Mouse (Mus musculus) forebrain, embryonic 13.5 days (tissue): ENCODE data around the gene Podn. TPM values are rescaled to one million over a fixed set of nuclear protein-coding genes. Genes with fewer than 3 reads are reported as not detected.

Experiments
- ATAC-seq: fragments of 200-750 bp; cut with Nextera tagmentation; 2 replicates; pipeline ENCODE4 v1.8.0; 2017
- H3K27ac ChIP-seq: fragments of 300-500 bp; sonication (generic); 2 replicates; pipeline ENCODE4 v1.5.1; 2015; ENCODE audit warnings: inconsistent platforms, mild to moderate bottlenecking, moderate library complexity
- H3K27me3 ChIP-seq: fragments of 300-500 bp; sonication (generic); 2 replicates; pipeline ENCODE4 v1.6.1; 2015; ENCODE audit warnings: mild to moderate bottlenecking, inconsistent platforms
- H3K36me3 ChIP-seq: fragments of 300-500 bp; sonication (generic); 2 replicates; pipeline ENCODE4 v1.6.1; 2015; ENCODE audit warnings: mild to moderate bottlenecking, inconsistent platforms; ENCODE audit not compliant: poor library complexity, severe bottlenecking
- H3K4me1 ChIP-seq: fragments of 300-500 bp; sonication (generic); 2 replicates; pipeline ENCODE4 v1.6.1; 2015; ENCODE audit warnings: inconsistent platforms
- H3K4me2 ChIP-seq: fragments of 300-500 bp; sonication (generic); 2 replicates; pipeline ENCODE4 v1.6.1; 2015; ENCODE audit warnings: inconsistent platforms, mild to moderate bottlenecking, moderate library complexity
- H3K4me3 ChIP-seq: fragments of 300-500 bp; sonication (generic); 2 replicates; pipeline ENCODE4 v1.5.1; 2015; ENCODE audit warnings: mild to moderate bottlenecking, inconsistent platforms
- H3K9ac ChIP-seq: fragments of 300-500 bp; sonication (generic); 2 replicates; pipeline ENCODE4 v1.6.1; 2015; ENCODE audit warnings: mild to moderate bottlenecking, inconsistent platforms
- H3K9me3 ChIP-seq: fragments of 300-500 bp; sonication (generic); replicated peaks from 2 replicates; pipeline ENCODE4 v1.6.1; 2016; ENCODE audit warnings: inconsistent platforms
- WGBS: fragments of 180-500 bp; shearing (Covaris S2); methylation state at CpG from one replicate; pipeline ENCODE4 v1.1.7; 2015; 5-methylcytosine and 5-hydroxymethylcytosine counted together
- polyA plus RNA-seq: library from polyadenylated mRNA; unstranded; fragments of >200 nt; fragmentation: Nextera tagmentation; extraction: Ambion mirVana; gene quantifications from 2 replicates; pipeline ENCODE4 v1.2.1, GENCODE M21; 2015

Gene Podn
- polyA plus RNA-seq, 1 experiment from 2014 or later: 0.27 TPM

GRCm38 (mm10) chr4:108072086-108072485 lies 24.2 kb downstream of the Podn start:
- Histone ChIP-seq H3K4me2 (no peak overlapping the region), H3K36me3 (peaks cover 11% of the 10 kb centered on the region; the same call in 1 of the 2 replicates), H3K9me3 (no peaks in the 10 kb centered on the region), H3K4me3 (no peak overlapping the region), H3K27me3 (no peaks in the 10 kb centered on the region), H3K4me1 (peaks cover 17% of the 10 kb centered on the region), H3K9ac (no peak overlapping the region), H3K27ac (no peak overlapping the region)
- no peak for ATAC-seq
- WGBS: 96% methylated on average over 3 of the region's 3 CpGs

DNA sequence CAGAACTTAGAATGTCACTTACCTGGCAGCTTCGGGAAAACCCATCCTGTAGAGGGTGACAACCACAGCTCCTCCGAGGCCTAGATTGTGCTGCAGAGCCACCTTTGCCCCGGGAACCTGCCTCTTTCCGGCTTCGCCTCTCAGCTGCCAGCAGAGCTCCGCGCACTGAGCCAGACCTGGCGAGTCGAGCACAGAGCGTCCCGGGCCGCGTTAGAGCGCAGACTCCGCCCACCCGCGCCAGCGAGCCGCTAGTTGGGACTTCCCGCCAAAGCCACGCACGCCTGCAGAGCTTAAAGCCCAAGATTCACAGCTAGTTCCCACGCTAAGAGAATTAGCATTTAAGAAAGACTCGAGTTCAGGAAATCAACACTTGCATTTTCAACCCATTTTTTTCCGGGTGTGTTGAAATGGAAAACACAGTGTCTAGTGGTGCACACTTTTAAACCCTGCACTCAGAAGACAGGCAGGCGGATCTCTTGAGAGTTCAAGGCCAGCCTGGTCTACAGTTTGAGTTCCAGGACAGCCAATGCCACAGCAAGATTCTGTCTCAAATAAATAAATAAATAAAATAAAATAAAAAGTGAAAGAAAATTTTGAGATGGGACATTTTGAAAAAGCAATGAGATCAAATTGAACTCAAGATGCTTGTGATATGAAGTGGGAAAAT lies 24.9 kb downstream of the Podn start:
- no peak overlapping the region for H3K27ac ChIP-seq
- no peaks in the 10 kb centered on the region for H3K27me3 ChIP-seq

GRCm38 (mm10) chr4:108070723-108071122 lies 25.5 kb downstream of the Podn start:
- peaks cover 18% of the 10 kb centered on the region for H3K36me3 ChIP-seq
- WGBS: 7% methylated on average over 8 of the region's 8 CpGs
- peak overlapping the region; percentile 93 for H3K4me2 ChIP-seq
- peak overlapping the region; percentile 70 for H3K9ac ChIP-seq
- H3K4me1 ChIP-seq: peaks cover 17% of the 10 kb centered on the region
- H3K27ac ChIP-seq: no peak overlapping the region
- H3K9me3 ChIP-seq: no peaks in the 10 kb centered on the region
- H3K27me3 ChIP-seq: no peaks in the 10 kb centered on the region
- ATAC-seq: no peak
- peak overlapping the region; percentile 52 for H3K4me3 ChIP-seq

More for the DNA sequence above, 24.9 kb downstream of the Podn start:
- ATAC-seq: peak; percentile 99
- Histone ChIP-seq H3K4me3 (peak overlapping the region; percentile 52), H3K4me1 (peaks cover 17% of the 10 kb centered on the region), H3K36me3 (peaks cover 12% of the 10 kb centered on the region), H3K9ac (peak overlapping the region; percentile 70), H3K9me3 (no peaks in the 10 kb centered on the region), H3K4me2 (peak overlapping the region; percentile 93)
- 3% methylated on average over 26 of the region's 26 CpGs for WGBS

DNA sequence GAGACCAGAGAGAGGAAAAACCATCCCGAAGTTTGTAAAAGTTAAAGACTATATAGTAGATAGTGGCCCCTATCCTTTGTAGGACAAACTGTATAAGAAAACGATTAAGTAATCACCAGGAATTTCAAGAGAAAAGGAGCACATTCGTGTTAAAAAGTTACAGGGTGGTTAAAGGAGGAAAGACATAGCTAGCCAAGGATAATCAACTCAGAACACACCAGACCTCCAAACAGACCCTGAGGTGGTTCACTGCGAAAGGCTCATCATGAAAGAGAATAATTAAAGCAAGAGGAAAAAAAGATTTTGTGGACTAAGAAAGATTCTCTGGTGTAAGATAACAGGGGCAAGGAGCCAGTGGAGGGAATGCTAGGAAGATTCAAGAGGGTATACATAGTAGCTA lies 26.0 kb downstream of the Podn start:
- H3K9ac ChIP-seq: peak overlapping the region; percentile 70
- peak overlapping the region; percentile 93 for H3K4me2 ChIP-seq
- peaks cover 23% of the 10 kb centered on the region for H3K36me3 ChIP-seq
- H3K4me1 ChIP-seq: peaks cover 17% of the 10 kb centered on the region
- H3K27ac ChIP-seq: no peak overlapping the region
- no peaks in the 10 kb centered on the region for H3K27me3 ChIP-seq
- ATAC-seq: no peak
- peak overlapping the region; percentile 52 for H3K4me3 ChIP-seq
- no peaks in the 10 kb centered on the region for H3K9me3 ChIP-seq
- WGBS: 69% methylated on average over 4 of the region's 4 CpGs

DNA sequence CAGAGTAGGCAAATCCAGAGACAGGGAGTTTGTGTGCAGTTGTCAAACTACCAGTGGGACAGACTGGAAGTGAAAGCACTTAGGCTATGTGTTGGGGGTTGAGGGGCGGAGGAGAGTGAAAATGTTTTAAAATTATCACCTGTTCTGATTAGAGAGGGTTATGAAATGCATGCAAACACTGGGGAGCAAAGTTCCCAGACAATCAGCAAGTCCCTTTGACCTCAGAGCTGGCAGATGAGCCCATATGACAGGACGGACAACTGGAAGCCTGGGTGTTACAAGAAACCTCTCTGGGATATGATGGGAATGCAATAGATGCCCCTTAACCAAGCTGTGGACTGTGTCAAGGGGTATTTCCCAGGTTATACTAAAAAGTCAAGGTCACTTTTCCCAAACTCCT lies 28.2 kb downstream of the Podn start:
- Histone ChIP-seq H3K36me3 (peaks cover 38% of the 10 kb centered on the region), H3K4me1 (peaks cover 17% of the 10 kb centered on the region), H3K9me3 (no peaks in the 10 kb centered on the region), H3K4me2 (no peak overlapping the region), H3K9ac (no peak overlapping the region), H3K27ac (no peak overlapping the region), H3K27me3 (no peaks in the 10 kb centered on the region), H3K4me3 (no peak overlapping the region)
- no peak for ATAC-seq
- 95% methylated on average over 2 of the region's 2 CpGs for WGBS

- H3K4me3 ChIP-seq: no peak overlapping the region
- H3K36me3 ChIP-seq: peaks cover 46% of the 10 kb centered on the region
- no peaks in the 10 kb centered on the region for H3K27me3 ChIP-seq
- no peak overlapping the region for H3K4me2 ChIP-seq
- H3K9ac ChIP-seq: no peak overlapping the region
- H3K27ac ChIP-seq: no peak overlapping the region
- no peak for ATAC-seq
- WGBS: 92% methylated on average over 7 of the region's 7 CpGs
- peaks cover 17% of the 10 kb centered on the region for H3K4me1 ChIP-seq
- H3K9me3 ChIP-seq: no peaks in the 10 kb centered on the region
Measured at GRCm38 (mm10) chr4:108067261-108067660, 29.0 kb downstream of the Podn start.

DNA sequence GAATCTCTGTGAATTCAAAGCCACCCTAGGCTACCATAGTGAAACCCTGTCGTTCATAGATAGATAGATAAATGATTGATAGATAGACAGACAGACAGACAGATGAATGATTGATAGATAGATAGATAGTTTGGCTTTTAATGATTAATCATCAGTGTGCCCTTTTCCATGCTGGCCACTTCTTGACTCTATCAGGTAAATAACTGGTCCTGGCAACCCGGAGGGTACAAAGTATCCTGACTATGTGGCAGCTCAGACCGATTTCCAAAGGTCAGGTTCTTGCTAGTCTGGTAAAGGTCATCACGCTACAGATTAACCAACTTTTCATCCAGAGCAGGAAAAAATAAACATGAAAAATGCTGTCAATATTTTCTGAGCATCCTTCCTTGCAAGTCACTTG lies 29.7 kb downstream of the Podn start:
- no peaks in the 10 kb centered on the region for H3K9me3 ChIP-seq
- no peaks in the 10 kb centered on the region for H3K27me3 ChIP-seq
- WGBS: 92% methylated on average over 4 of the region's 4 CpGs
- no peak overlapping the region for H3K9ac ChIP-seq
- H3K36me3 ChIP-seq: peaks cover 49% of the 10 kb centered on the region
- no peak overlapping the region for H3K4me3 ChIP-seq
- H3K4me1 ChIP-seq: peaks cover 17% of the 10 kb centered on the region
- no peak overlapping the region for H3K27ac ChIP-seq
- no peak overlapping the region for H3K4me2 ChIP-seq
- no peak for ATAC-seq

- WGBS: 96% methylated on average over 2 of the region's 2 CpGs
Measured at GRCm38 (mm10) chr4:108065176-108065844, 30.9 kb downstream of the Podn start.

DNA sequence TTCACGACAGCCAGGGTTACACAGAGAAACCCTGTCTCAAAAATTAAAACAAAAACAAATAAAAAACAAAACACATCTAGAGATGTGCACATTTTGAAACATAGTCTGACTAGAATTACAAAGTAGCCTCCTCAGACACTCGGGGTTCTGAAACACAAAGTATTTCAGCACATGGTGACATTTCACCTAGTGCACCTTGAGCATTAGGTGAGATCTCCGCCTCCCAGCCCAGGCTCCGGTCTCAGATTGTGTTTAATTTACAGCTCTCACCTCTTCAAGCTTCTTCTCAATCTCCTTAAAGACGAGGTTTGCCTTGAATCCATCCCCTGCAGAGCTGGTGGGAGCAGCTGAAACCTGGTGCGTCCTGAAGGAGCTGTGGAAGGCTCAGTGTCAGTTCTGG lies 32.6 kb downstream of the Podn start:
- WGBS: 89% methylated on average over 6 of the region's 6 CpGs
- Histone ChIP-seq H3K27ac (no peak overlapping the region), H3K27me3 (no peaks in the 10 kb centered on the region), H3K4me3 (no peak overlapping the region), H3K4me2 (no peak overlapping the region), H3K9ac (no peak overlapping the region), H3K36me3 (peaks cover 58% of the 10 kb centered on the region), H3K9me3 (no peaks in the 10 kb centered on the region), H3K4me1 (peaks cover 15% of the 10 kb centered on the region)
- ATAC-seq: no peak

More at GRCm38 (mm10) chr4:108065176-108065844, 30.9 kb downstream of the Podn start:
- no peak overlapping the region for H3K27ac ChIP-seq
- no peak overlapping the region for H3K9ac ChIP-seq
- no peaks in the 10 kb centered on the region for H3K9me3 ChIP-seq
- H3K36me3 ChIP-seq: peaks cover 51% of the 10 kb centered on the region
- no peaks in the 10 kb centered on the region for H3K27me3 ChIP-seq
- no peak for ATAC-seq
- H3K4me3 ChIP-seq: no peak overlapping the region
- H3K4me2 ChIP-seq: no peak overlapping the region
- H3K4me1 ChIP-seq: peaks cover 18% of the 10 kb centered on the region

DNA sequence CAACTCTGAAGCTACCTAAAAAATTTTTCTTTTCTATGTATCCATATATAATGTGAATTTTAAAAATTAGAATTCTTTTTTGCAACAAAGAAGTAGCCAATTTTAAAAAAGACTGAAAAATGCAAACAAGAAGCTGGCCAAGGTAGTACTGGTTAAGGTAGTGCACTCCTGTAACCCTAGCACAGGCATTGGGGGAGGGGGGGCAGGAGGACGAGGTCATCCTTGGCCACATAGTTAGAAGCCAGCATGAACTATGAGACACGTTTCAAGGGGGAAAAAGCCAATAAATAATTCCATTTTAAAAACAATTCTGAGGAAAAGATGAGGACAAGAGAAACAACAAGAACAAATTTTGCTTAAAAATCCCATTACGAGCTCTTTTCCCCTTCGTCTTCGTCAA lies 33.7 kb downstream of the Podn start:
- peaks cover 15% of the 10 kb centered on the region for H3K4me1 ChIP-seq
- no peak overlapping the region for H3K27ac ChIP-seq
- no peak for ATAC-seq
- peaks cover 58% of the 10 kb centered on the region for H3K36me3 ChIP-seq
- 94% methylated on average over 5 of the region's 5 CpGs for WGBS
- H3K9me3 ChIP-seq: no peaks in the 10 kb centered on the region
- H3K9ac ChIP-seq: no peak overlapping the region
- no peak overlapping the region for H3K4me2 ChIP-seq
- H3K4me3 ChIP-seq: no peak overlapping the region
- H3K27me3 ChIP-seq: no peaks in the 10 kb centered on the region

DNA sequence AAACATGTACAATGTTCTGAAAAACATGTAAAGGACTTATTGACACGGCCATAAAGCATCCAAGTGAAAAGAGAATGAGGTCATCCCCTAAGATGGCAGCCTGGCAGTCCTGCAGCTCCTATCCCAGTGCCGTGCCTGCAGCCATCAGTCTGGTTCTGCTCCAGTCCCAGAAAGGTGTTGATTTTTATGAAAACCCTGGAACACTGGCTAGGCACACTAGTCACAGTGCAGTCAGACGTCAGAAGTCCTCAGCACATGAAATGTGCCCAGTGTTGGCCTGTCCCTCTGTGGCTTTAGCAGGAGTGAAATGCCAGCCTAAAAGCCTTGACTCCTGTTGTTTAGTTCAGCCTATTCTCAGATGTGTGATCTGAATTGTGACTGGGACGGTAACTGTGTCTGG lies 35.5 kb downstream of the Podn start:
- H3K9ac ChIP-seq: no peak overlapping the region
- peaks cover 15% of the 10 kb centered on the region for H3K4me1 ChIP-seq
- H3K36me3 ChIP-seq: peaks cover 47% of the 10 kb centered on the region
- WGBS: 51% methylated on average over 4 of the region's 4 CpGs
- H3K27me3 ChIP-seq: no peaks in the 10 kb centered on the region
- ATAC-seq: no peak
- H3K9me3 ChIP-seq: no peaks in the 10 kb centered on the region
- peak overlapping the region; percentile 45 for H3K27ac ChIP-seq
- no peak overlapping the region for H3K4me2 ChIP-seq
- H3K4me3 ChIP-seq: no peak overlapping the region

DNA sequence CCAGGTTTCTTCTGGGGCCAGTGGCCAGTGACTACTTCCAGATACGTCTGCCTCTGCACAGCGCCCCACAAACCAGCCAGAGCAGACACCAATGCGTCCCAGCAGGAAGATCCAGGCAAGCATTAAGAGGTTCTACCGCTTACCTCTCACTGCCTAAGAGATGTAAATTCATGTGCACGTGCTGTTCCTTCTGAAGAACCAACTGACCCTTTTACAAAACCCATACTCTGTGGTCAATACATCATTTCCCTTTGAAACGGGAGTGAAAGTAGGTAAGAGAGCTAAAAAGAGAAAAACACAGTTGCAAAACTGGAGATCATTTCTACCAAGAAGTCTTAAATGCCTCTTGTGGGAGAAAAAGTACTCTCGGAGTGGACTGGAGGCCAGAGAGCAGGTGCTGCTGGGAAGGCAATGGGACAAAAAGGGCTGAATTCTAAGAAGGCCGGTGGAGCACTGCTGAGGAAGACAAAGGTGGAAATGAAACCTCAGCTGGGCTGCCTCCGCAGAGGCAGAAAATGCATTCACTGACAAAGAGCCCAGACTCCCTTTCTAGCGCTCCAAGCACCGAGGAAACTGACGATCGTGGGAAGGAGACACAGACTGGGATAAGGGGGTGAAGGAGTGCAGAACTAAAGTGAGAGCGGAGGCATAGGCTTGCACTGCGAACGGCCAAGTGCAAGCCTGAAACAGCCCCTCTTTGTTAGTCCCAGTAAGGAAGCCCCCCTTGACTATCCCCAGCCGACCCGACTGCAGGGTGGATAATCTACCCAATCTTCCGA lies 36.5 kb downstream of the Podn start:
- no peaks in the 10 kb centered on the region for H3K27me3 ChIP-seq
- H3K4me1 ChIP-seq: peaks cover 15% of the 10 kb centered on the region
- no peaks in the 10 kb centered on the region for H3K9me3 ChIP-seq
- H3K36me3 ChIP-seq: peaks cover 50% of the 10 kb centered on the region
- H3K4me2 ChIP-seq: peak overlapping the region; percentile 37
- peak overlapping the region; percentile 45; the same call in 1 of the 2 replicates for H3K9ac ChIP-seq
- H3K27ac ChIP-seq: peak overlapping the region; percentile 66
- 29% methylated on average over 19 of the region's 19 CpGs for WGBS
- ATAC-seq: no peak
- no peak overlapping the region; the same call in 1 of the 2 replicates for H3K4me3 ChIP-seq
